Mouse (Mus musculus) right cerebral cortex, postnatal 4 days (tissue): ENCODE measurements around the gene Zbtb49.
A peak's percentile ranks its signal among the peaks of the same experiment; 100 is the strongest.

Experiments used
- DNase-seq: peaks from one replicate; pipeline ENCODE4 v3.0.0-alpha.2; 2022

Zbtb49 gene

GRCm38 (mm10) chr5:38190907-38191306 lies 29.4 kb downstream of the Zbtb49 start:
- DNase-seq: no peak

- no peak for DNase-seq
These were observed 33.3 kb downstream of the Zbtb49 start for GRCm38 (mm10) chr5:38187006-38187405.

GRCm38 (mm10) chr5:38184688-38185285 lies 35.5 kb downstream of the Zbtb49 start:
- DNase-seq: no peak

GRCm38 (mm10) chr5:38174256-38174912 lies 45.9 kb downstream of the Zbtb49 start:
- no peak for DNase-seq

GRCm38 (mm10) chr5:38173766-38174165 lies 46.5 kb downstream of the Zbtb49 start:
- DNase-seq: no peak

- no peak for DNase-seq
These were observed 51.8 kb downstream of the Zbtb49 start for GRCm38 (mm10) chr5:38168497-38168896.

- DNase-seq: no peak
These were observed 60.4 kb downstream of the Zbtb49 start, which contains the start of gene Nsg1 for GRCm38 (mm10) chr5:38159634-38160413. Gene Nsg1, minus strand, starts transcription at chr5:38159907.

- peak; percentile 93 for DNase-seq
These were observed 61.2 kb downstream of the Zbtb49 start for GRCm38 (mm10) chr5:38158947-38159633.

GRCm38 (mm10) chr5:38158501-38158946 lies 61.7 kb downstream of the Zbtb49 start:
- peak; percentile 64 for DNase-seq

GRCm38 (mm10) chr5:38157481-38158020 lies 62.7 kb downstream of the Zbtb49 start:
- DNase-seq: no peak

- DNase-seq: no peak
These were observed 66.6 kb downstream of the Zbtb49 start for GRCm38 (mm10) chr5:38153636-38154035.

GRCm38 (mm10) chr5:38152201-38153108 lies 67.8 kb downstream of the Zbtb49 start:
- no peak for DNase-seq

GRCm38 (mm10) chr5:38151264-38151663 lies 69.0 kb downstream of the Zbtb49 start:
- DNase-seq: no peak

- DNase-seq: no peak
These were observed 73.7 kb downstream of the Zbtb49 start for GRCm38 (mm10) chr5:38146524-38146923.

- no peak for DNase-seq
These were observed 79.4 kb downstream of the Zbtb49 start for GRCm38 (mm10) chr5:38140893-38141292.
